Mouse (Mus musculus): Measurements from ENCODE around the gene Bcap31. TPM values are rescaled to one million over a fixed set of nuclear protein-coding genes. Genes with fewer than 3 reads are reported as not detected.
A peak's percentile ranks its signal among the peaks of the same experiment; 100 is the strongest.
"Not testable (repeated sequence)": the region's sequence is repeated elsewhere in the genome, so short reads cannot be mapped to it uniquely, and the experiment has no call there.

The Bcap31 gene
- polyA plus RNA-seq (2014; fragmentation: Nextera tagmentation; extraction: Ambion mirVana) = 171 and 188 TPM in 2 replicates

DNA sequence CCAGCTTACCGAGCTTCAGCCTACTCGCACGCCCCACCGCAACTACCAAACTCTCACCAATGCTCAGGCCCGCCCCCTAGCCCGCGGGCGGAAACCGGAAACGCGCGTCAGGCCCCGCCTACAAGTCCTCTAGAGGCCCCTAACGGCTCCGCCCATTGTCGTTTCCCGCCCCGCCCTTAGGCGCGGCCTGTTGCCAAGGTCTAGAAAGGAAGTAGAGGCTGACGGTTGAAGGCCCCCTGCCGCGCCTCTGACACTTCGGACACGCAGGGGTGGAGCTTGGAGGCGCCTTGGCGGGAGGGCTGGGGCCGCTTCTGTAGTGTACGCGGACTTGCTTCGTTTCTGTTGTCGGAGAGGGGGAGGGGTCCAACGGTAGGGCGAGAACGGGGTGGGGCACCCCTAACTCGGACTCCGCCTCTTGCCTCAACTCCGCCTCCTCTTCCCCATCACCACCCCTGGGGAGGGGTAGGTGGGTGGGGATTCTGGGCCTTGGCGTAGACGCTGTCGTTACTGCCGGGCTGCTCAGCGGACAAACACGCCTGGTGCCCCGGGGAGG, at the start of gene Bcap31, which contains the start of gene Abcd1:
TSS of gene Bcap31 (minus strand) at position 67 of the 553 bp plus-strand sequence.
TSS of gene Abcd1 (plus strand) at position 489 of the 553 bp plus-strand sequence.
- H3K36me3 ChIP-seq (ENCODE audit: control insufficient read depth, insufficient read depth, low read length) = no peaks in the 10 kb centered on the region
- 16% methylated on average over 41 of the region's 45 CpGs for WGBS (ENCODE audit: insufficient replicate concordance)
- peak; percentile 90 for ATAC-seq (replicated peaks; ENCODE audit: insufficient number of reproducible peaks, low FRiP score, low TSS enrichment)

GRCm38 (mm10) chrX:73765311-73765710, 49.3 kb upstream of the Bcap31 start:
- no peak for ATAC-seq (replicated peaks; ENCODE audit: insufficient number of reproducible peaks, low FRiP score, low TSS enrichment)

More for the DNA sequence above, at the start of gene Bcap31, which contains the start of gene Abcd1:
- Histone ChIP-seq H3K4me1 (ENCODE audit: control insufficient read depth, insufficient read depth, low read length) (peaks cover 8% of the 10 kb centered on the region; the same call in 1 of the 2 replicates), H3K4me3 (ENCODE audit: low read depth, low read length) (peak within 1 kb of the TSS; percentile 56), H3K9me3 (replicated peaks; ENCODE audit: control insufficient read depth, low read length) (no peaks in the 10 kb centered on the region), H3K27me3 (ENCODE audit: control insufficient read depth, insufficient read depth, low read length) (no peaks in the 10 kb centered on the region; the same call in 1 of the 2 replicates), H3K9ac (ENCODE audit: low read depth, low read length) (peak within 1 kb of the TSS; percentile 73), H3K4me2 (peak within 1 kb of the TSS; percentile 73), H3K27ac (ENCODE audit: low read depth, low read length) (peak within 1 kb of the TSS; percentile 73)

GRCm38 (mm10) chrX:73758611-73759290, 42.8 kb upstream of the Bcap31 start:
- ATAC-seq (replicated peaks; ENCODE audit: insufficient number of reproducible peaks, low FRiP score, low TSS enrichment) = no peak
- no peak overlapping the region for H3K27ac ChIP-seq (ENCODE audit: low read depth, low read length)
- no peaks in the 10 kb centered on the region for H3K9me3 ChIP-seq (replicated peaks; ENCODE audit: control insufficient read depth, low read length)
- 79% methylated on average over 13 of the region's 13 CpGs for WGBS (ENCODE audit: insufficient replicate concordance)
- H3K9ac ChIP-seq (ENCODE audit: low read depth, low read length) = no peak overlapping the region
- H3K4me2 ChIP-seq = no peak overlapping the region
- H3K4me1 ChIP-seq (ENCODE audit: control insufficient read depth, insufficient read depth, low read length) = no peaks in the 10 kb centered on the region
- H3K36me3 ChIP-seq (ENCODE audit: control insufficient read depth, insufficient read depth, low read length) = no peaks in the 10 kb centered on the region
- H3K27me3 ChIP-seq (ENCODE audit: control insufficient read depth, insufficient read depth, low read length) = 0 out of 2 replicates have a peak, but pooled peaks cover 2% of the 10 kb centered on the region
- H3K4me3 ChIP-seq (ENCODE audit: low read depth, low read length) = no peak overlapping the region

More at GRCm38 (mm10) chrX:73765311-73765710, 49.3 kb upstream of the Bcap31 start:
- no peaks in the 10 kb centered on the region for H3K9me3 ChIP-seq (replicated peaks; ENCODE audit: control insufficient read depth, low read length)
- peaks cover 4% of the 10 kb centered on the region for H3K4me1 ChIP-seq (ENCODE audit: control insufficient read depth, insufficient read depth, low read length)
- H3K27ac ChIP-seq (ENCODE audit: low read depth, low read length) = no peak overlapping the region
- no peaks in the 10 kb centered on the region for H3K36me3 ChIP-seq (ENCODE audit: control insufficient read depth, insufficient read depth, low read length)
- H3K4me2 ChIP-seq = no peak overlapping the region
- WGBS (ENCODE audit: insufficient replicate concordance) = 69% methylated on average over 1 of the region's 1 CpGs
- no peak overlapping the region for H3K9ac ChIP-seq (ENCODE audit: low read depth, low read length)
- no peak overlapping the region for H3K4me3 ChIP-seq (ENCODE audit: low read depth, low read length)
- H3K27me3 ChIP-seq (ENCODE audit: control insufficient read depth, insufficient read depth, low read length) = no peaks in the 10 kb centered on the region

- no peaks in the 10 kb centered on the region for H3K4me1 ChIP-seq (ENCODE audit: control insufficient read depth, insufficient read depth, low read length)
- H3K4me2 ChIP-seq = no peak within 1 kb of the TSS
- 62% methylated on average over 5 of the region's 5 CpGs for WGBS (ENCODE audit: insufficient replicate concordance)
- no peaks in the 10 kb centered on the region for H3K36me3 ChIP-seq (ENCODE audit: control insufficient read depth, insufficient read depth, low read length)
- no peak within 1 kb of the TSS for H3K9ac ChIP-seq (ENCODE audit: low read depth, low read length)
- 0 out of 2 replicates have a peak, but pooled peaks cover 2% of the 10 kb centered on the region for H3K27me3 ChIP-seq (ENCODE audit: control insufficient read depth, insufficient read depth, low read length)
- H3K4me3 ChIP-seq (ENCODE audit: low read depth, low read length) = no peak within 1 kb of the TSS
- no peak within 1 kb of the TSS for H3K27ac ChIP-seq (ENCODE audit: low read depth, low read length)
- no peak for ATAC-seq (replicated peaks; ENCODE audit: insufficient number of reproducible peaks, low FRiP score, low TSS enrichment)
- H3K9me3 ChIP-seq (replicated peaks; ENCODE audit: control insufficient read depth, low read length) = no peaks in the 10 kb centered on the region
Measured at GRCm38 (mm10) chrX:73756334-73757140, 40.6 kb upstream of the Bcap31 start, which contains the start of gene Plxnb3. Gene Plxnb3, plus strand, starts transcription at chrX:73757090.

GRCm38 (mm10) chrX:73748977-73749376, 33.0 kb upstream of the Bcap31 start:
- Histone ChIP-seq H3K36me3 (ENCODE audit: control insufficient read depth, insufficient read depth, low read length) (no peaks in the 10 kb centered on the region), H3K9me3 (replicated peaks; ENCODE audit: control insufficient read depth, low read length) (no peaks in the 10 kb centered on the region), H3K4me2 (no peak overlapping the region), H3K4me1 (ENCODE audit: control insufficient read depth, insufficient read depth, low read length) (no peaks in the 10 kb centered on the region), H3K9ac (ENCODE audit: low read depth, low read length) (no peak overlapping the region), H3K27me3 (ENCODE audit: control insufficient read depth, insufficient read depth, low read length) (no peaks in the 10 kb centered on the region), H3K4me3 (ENCODE audit: low read depth, low read length) (no peak overlapping the region), H3K27ac (ENCODE audit: low read depth, low read length) (no peak overlapping the region)
- 89% methylated on average over 1 of the region's 1 CpGs for WGBS (ENCODE audit: insufficient replicate concordance)
- ATAC-seq (replicated peaks; ENCODE audit: insufficient number of reproducible peaks, low FRiP score, low TSS enrichment) = no peak

GRCm38 (mm10) chrX:73744774-73745481, 29.0 kb upstream of the Bcap31 start:
- H3K27me3 ChIP-seq (ENCODE audit: control insufficient read depth, insufficient read depth, low read length) = no peaks in the 10 kb centered on the region
- no peak for ATAC-seq (replicated peaks; ENCODE audit: insufficient number of reproducible peaks, low FRiP score, low TSS enrichment)
- WGBS (ENCODE audit: insufficient replicate concordance) = 54% methylated on average over 1 of the region's 1 CpGs

DNA sequence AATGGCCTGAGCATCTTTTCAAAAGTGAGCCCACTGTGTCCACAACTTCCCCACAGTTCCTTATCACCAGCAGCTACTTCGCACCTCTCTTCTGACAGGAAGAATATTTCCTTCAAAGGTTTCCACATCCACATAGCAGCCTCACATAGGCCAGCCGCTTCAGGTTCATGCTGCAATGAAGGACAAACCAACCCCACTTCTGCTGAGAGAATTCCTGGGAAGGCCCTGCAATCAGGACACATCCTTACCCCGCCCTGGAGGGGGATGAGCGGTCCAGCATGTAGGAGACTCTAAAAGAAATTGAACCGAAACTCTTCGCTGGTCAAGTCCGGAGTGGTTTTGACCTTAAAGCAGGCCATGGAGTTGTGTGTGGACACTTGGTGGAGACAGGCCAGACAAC, 23.9 kb upstream of the Bcap31 start:
- H3K4me2 ChIP-seq; ATAC-seq (replicated peaks; ENCODE audit: insufficient number of reproducible peaks, low FRiP score, low TSS enrichment); H3K9me3 ChIP-seq (replicated peaks; ENCODE audit: control insufficient read depth, low read length); H3K27ac ChIP-seq (ENCODE audit: low read depth, low read length); H3K9ac ChIP-seq (ENCODE audit: low read depth, low read length); H3K27me3 ChIP-seq (ENCODE audit: control insufficient read depth, insufficient read depth, low read length); H3K4me3 ChIP-seq (ENCODE audit: low read depth, low read length); H3K36me3 ChIP-seq (ENCODE audit: control insufficient read depth, insufficient read depth, low read length); H3K4me1 ChIP-seq (ENCODE audit: control insufficient read depth, insufficient read depth, low read length): not testable (repeated sequence)
- WGBS (ENCODE audit: insufficient replicate concordance) = 82% methylated on average over 7 of the region's 7 CpGs

More at GRCm38 (mm10) chrX:73744774-73745481, 29.0 kb upstream of the Bcap31 start:
- Histone ChIP-seq H3K4me1 (ENCODE audit: control insufficient read depth, insufficient read depth, low read length) (no peaks in the 10 kb centered on the region), H3K27ac (ENCODE audit: low read depth, low read length) (no peak overlapping the region), H3K36me3 (ENCODE audit: control insufficient read depth, insufficient read depth, low read length) (no peaks in the 10 kb centered on the region), H3K4me3 (ENCODE audit: low read depth, low read length) (no peak overlapping the region), H3K9me3 (replicated peaks; ENCODE audit: control insufficient read depth, low read length) (no peaks in the 10 kb centered on the region), H3K4me2 (no peak overlapping the region), H3K9ac (ENCODE audit: low read depth, low read length) (no peak overlapping the region)

- H3K4me1 ChIP-seq (ENCODE audit: control insufficient read depth, insufficient read depth, low read length) = no peaks in the 10 kb centered on the region
- H3K4me2 ChIP-seq = no peak overlapping the region
- no peaks in the 10 kb centered on the region; the same call in 1 of the 2 replicates for H3K27me3 ChIP-seq (ENCODE audit: control insufficient read depth, insufficient read depth, low read length)
- H3K4me3 ChIP-seq (ENCODE audit: low read depth, low read length) = no peak overlapping the region
- no peak for ATAC-seq (replicated peaks; ENCODE audit: insufficient number of reproducible peaks, low FRiP score, low TSS enrichment)
- no peak overlapping the region for H3K9ac ChIP-seq (ENCODE audit: low read depth, low read length)
- 65% methylated on average over 5 of the region's 5 CpGs for WGBS (ENCODE audit: insufficient replicate concordance)
- H3K9me3 ChIP-seq (replicated peaks; ENCODE audit: control insufficient read depth, low read length) = no peaks in the 10 kb centered on the region
- no peak overlapping the region for H3K27ac ChIP-seq (ENCODE audit: low read depth, low read length)
- H3K36me3 ChIP-seq (ENCODE audit: control insufficient read depth, insufficient read depth, low read length) = no peaks in the 10 kb centered on the region
Measured at GRCm38 (mm10) chrX:73739151-73739550, 23.2 kb upstream of the Bcap31 start.
